Mouse (Mus musculus) erythroblast, embryonic 14.5 days (primary cell): ENCODE results near the gene Gm35315.

Experiments
- GATA1 ChIP-seq: IDR thresholded peaks from 2 replicates; pipeline ENCODE4 v1.6.1; 2012; ENCODE audit warnings: low read length, inconsistent platforms, mixed read lengths
- TAL1 ChIP-seq: IDR thresholded peaks from 3 replicates; pipeline ENCODE4 v1.6.1; 2012; ENCODE audit warnings: low read length, inconsistent platforms, mixed read lengths

DNA sequence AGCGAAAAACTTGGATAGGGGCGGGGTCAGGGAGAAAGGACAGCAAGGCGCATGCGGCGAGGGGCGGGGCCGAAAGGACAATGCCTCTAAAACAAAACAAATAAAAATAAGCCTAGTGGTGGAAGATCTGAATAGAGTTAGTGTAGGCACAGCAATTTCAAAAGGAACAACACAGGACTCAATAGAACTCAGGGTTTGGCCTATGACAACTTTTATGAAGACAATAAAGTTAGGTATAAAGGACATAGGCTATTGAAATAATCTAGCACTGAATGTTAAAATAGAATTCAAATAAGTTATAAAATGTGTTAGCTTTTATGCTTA is 14.0 kb upstream of the Gm35315 start:
- TF ChIP-seq GATA1 (no peak), TAL1 (no peak)
